Mouse (Mus musculus) left cerebral cortex, adult 2 months (tissue): ENCODE results near the gene Limk2. TPM values are rescaled to one million over a fixed set of nuclear protein-coding genes. Genes with fewer than 3 reads are reported as not detected.

Source experiments
- DNase-seq, 2 experiments: peaks; one replicate each; pipeline ENCODE4 v3.0.0; 2021 to 2022; ENCODE audit warnings: low spot score in 2 of 2, mixed read lengths in 1 of 2; ENCODE audit errors: extremely low spot score in 1 of 2
- H3K27ac ChIP-seq: fragments of 200-600 bp; 2 replicates; pipeline ENCODE4 v1.8.1; 2022
- H3K4me3 ChIP-seq: fragments of 200-600 bp; 2 replicates; pipeline ENCODE4 v1.8.1; 2022
- CTCF ChIP-seq: fragments of 200-600 bp; IDR thresholded peaks from 2 replicates; pipeline ENCODE4 v1.8.1; 2022; ENCODE audit warnings: antibody characterized with exemption, mild to moderate bottlenecking, moderate library complexity
- intact Hi-C: fragments of 180-260 bp; cut with DNase I; formaldehyde crosslinking; loops from one replicate; pipeline ENCODE4 v1.15.1; 2025
- total RNA-seq, 2 experiments: library from RNA; stranded (reverse); gene quantifications; 2 replicates each; pipeline ENCODE4 v1.2.3; 2021

Gene Limk2
- total RNA-seq, 2 experiments from 2014 or later = 97.5 to 109 TPM

GRCm38 (mm10) chr11:3386941-3387368 is 22.0 kb downstream of the Limk2 start:
- H3K27ac ChIP-seq = peak overlapping the region; percentile 7
- TF ChIP-seq CTCF = peak; percentile 98
- intact Hi-C loops = loop anchor here (1.0 to 2.0 kb wide), 3 partner anchors 21 to 128 kb away; partner anchors contain the start of genes Rnf185 and Selenom
- peak; percentile 85 to 91 for DNase-seq
- no peak overlapping the region for H3K4me3 ChIP-seq

- Histone ChIP-seq H3K27ac (no peak overlapping the region; the same call in 1 of the 2 replicates), H3K4me3 (no peak overlapping the region)
- peak; percentile 25 for TF ChIP-seq CTCF
- no peak for DNase-seq
- intact Hi-C loops = no loop called here
Measured at GRCm38 (mm10) chr11:3382602-3383594, 26.1 kb downstream of the Limk2 start.

GRCm38 (mm10) chr11:3381148-3381814 is 27.7 kb downstream of the Limk2 start:
- no peak for DNase-seq
- TF ChIP-seq CTCF = no peak
- intact Hi-C loops = no loop called here
- H3K4me3 ChIP-seq = no peak overlapping the region
- no peak overlapping the region for H3K27ac ChIP-seq

- no peak overlapping the region for H3K27ac ChIP-seq
- intact Hi-C loops = no loop called here
- no peak for TF ChIP-seq CTCF
- H3K4me3 ChIP-seq = no peak overlapping the region
- no peak for DNase-seq
Measured at GRCm38 (mm10) chr11:3379427-3379826, 29.6 kb downstream of the Limk2 start.

- TF ChIP-seq CTCF = no peak
- no peak for DNase-seq
- intact Hi-C loops = no loop called here
- Histone ChIP-seq H3K27ac (no peak overlapping the region), H3K4me3 (no peak overlapping the region)
Measured at GRCm38 (mm10) chr11:3374741-3375140, 34.2 kb downstream of the Limk2 start.

GRCm38 (mm10) chr11:3374293-3374645 is 34.7 kb downstream of the Limk2 start:
- no peak for DNase-seq
- Histone ChIP-seq H3K4me3 (no peak overlapping the region), H3K27ac (no peak overlapping the region)
- intact Hi-C loops = no loop called here
- no peak for TF ChIP-seq CTCF

GRCm38 (mm10) chr11:3373591-3374292 is 35.2 kb downstream of the Limk2 start:
- no peak for DNase-seq
- no peak overlapping the region for H3K27ac ChIP-seq
- no peak for TF ChIP-seq CTCF
- intact Hi-C loops = no loop called here
- no peak overlapping the region for H3K4me3 ChIP-seq

- no peak for TF ChIP-seq CTCF
- intact Hi-C loops = no loop called here
Measured at GRCm38 (mm10) chr11:3371599-3372295, 37.2 kb downstream of the Limk2 start.

GRCm38 (mm10) chr11:3370928-3371598 is 37.9 kb downstream of the Limk2 start:
- peak overlapping the region; percentile 77 for H3K4me3 ChIP-seq
- DNase-seq = peak; percentile 80 to 82

More at GRCm38 (mm10) chr11:3371599-3372295, 37.2 kb downstream of the Limk2 start:
- DNase-seq = no peak
- Histone ChIP-seq H3K27ac (peak overlapping the region; percentile 87), H3K4me3 (peak overlapping the region; percentile 77)

GRCm38 (mm10) chr11:3370162-3370561 is 38.8 kb downstream of the Limk2 start:
- Histone ChIP-seq H3K4me3 (peak overlapping the region; percentile 77), H3K27ac (peak overlapping the region; percentile 87; the same call in 1 of the 2 replicates)
- no peak for DNase-seq
- intact Hi-C loops = no loop called here
- no peak for TF ChIP-seq CTCF

More at GRCm38 (mm10) chr11:3370928-3371598, 37.9 kb downstream of the Limk2 start:
- H3K27ac ChIP-seq = peak overlapping the region; percentile 87
- intact Hi-C loops = no loop called here
- TF ChIP-seq CTCF = no peak
